Mouse (Mus musculus) liver, embryonic 11.5 days (tissue): Measurements from ENCODE around the gene Ttll5. TPM values are rescaled to one million over a fixed set of nuclear protein-coding genes. Genes with fewer than 3 reads are reported as not detected.

Experiments used
- ATAC-seq: fragments of 200-750 bp; cut with Nextera tagmentation; replicated peaks from 2 replicates; pipeline ENCODE4 v1.8.0; 2017; ENCODE audit warnings: moderate number of reproducible peaks, mild to moderate bottlenecking, moderate TSS enrichment, moderate library complexity; ENCODE audit not compliant: low FRiP score
- DNase-seq: peaks from one replicate; pipeline ENCODE4 v3.0.0-alpha.2; 2017; ENCODE audit warnings: low spot score
- H3K27ac ChIP-seq: fragments of 300-500 bp; sonication (generic); 2 replicates; pipeline ENCODE4 v1.5.1; 2014; ENCODE audit warnings: mild to moderate bottlenecking, low read depth, low read length, control low read depth
- H3K27me3 ChIP-seq: fragments of 300-500 bp; sonication (generic); replicated peaks from 2 replicates; pipeline ENCODE4 v1.6.1; 2014; ENCODE audit warnings: low read length, mixed read lengths; ENCODE audit not compliant: control insufficient read depth, insufficient read depth
- H3K36me3 ChIP-seq: fragments of 300-500 bp; sonication (generic); 2 replicates; pipeline ENCODE4 v1.6.1; 2014; ENCODE audit warnings: mild to moderate bottlenecking, low read length, moderate library complexity, mixed read lengths; ENCODE audit not compliant: control insufficient read depth, insufficient read depth
- H3K4me1 ChIP-seq: fragments of 300-500 bp; sonication (generic); replicated peaks from 2 replicates; pipeline ENCODE4 v1.6.1; 2014; ENCODE audit warnings: low read length, mixed read lengths; ENCODE audit not compliant: control insufficient read depth, insufficient read depth
- H3K4me2 ChIP-seq: fragments of 300-500 bp; sonication (generic); 2 replicates; pipeline ENCODE4 v1.6.1; 2014; ENCODE audit warnings: mild to moderate bottlenecking, control low read depth, moderate library complexity
- H3K4me3 ChIP-seq: fragments of 300-500 bp; sonication (generic); 2 replicates; pipeline ENCODE4 v1.5.1; 2014; ENCODE audit warnings: low read depth, low read length, control low read depth
- H3K9ac ChIP-seq: fragments of 300-500 bp; sonication (generic); 2 replicates; pipeline ENCODE4 v1.6.1; 2014; ENCODE audit warnings: low read depth, low read length, control low read depth
- H3K9me3 ChIP-seq: fragments of 300-500 bp; sonication (generic); 2 replicates; pipeline ENCODE4 v1.6.1; 2016; ENCODE audit warnings: low read length, inconsistent platforms, mixed read lengths; ENCODE audit not compliant: control insufficient read depth
- WGBS: fragments of 180-500 bp; shearing (Covaris S2); extraction: QIAGEN DNeasy Blood & Tissue Kit; methylation state at CpG from one replicate; pipeline ENCODE4 v1.1.7; 2014; 5-methylcytosine and 5-hydroxymethylcytosine counted together
- polyA plus RNA-seq: library from polyadenylated mRNA; unstranded; fragments of >200 nt; fragmentation: Nextera tagmentation; extraction: Ambion mirVana; gene quantifications from 2 replicates; pipeline ENCODE4 v1.2.1, GENCODE M21; 2014

Gene Ttll5
- polyA plus RNA-seq, 1 experiment from 2014 or later = 14.6 TPM

DNA sequence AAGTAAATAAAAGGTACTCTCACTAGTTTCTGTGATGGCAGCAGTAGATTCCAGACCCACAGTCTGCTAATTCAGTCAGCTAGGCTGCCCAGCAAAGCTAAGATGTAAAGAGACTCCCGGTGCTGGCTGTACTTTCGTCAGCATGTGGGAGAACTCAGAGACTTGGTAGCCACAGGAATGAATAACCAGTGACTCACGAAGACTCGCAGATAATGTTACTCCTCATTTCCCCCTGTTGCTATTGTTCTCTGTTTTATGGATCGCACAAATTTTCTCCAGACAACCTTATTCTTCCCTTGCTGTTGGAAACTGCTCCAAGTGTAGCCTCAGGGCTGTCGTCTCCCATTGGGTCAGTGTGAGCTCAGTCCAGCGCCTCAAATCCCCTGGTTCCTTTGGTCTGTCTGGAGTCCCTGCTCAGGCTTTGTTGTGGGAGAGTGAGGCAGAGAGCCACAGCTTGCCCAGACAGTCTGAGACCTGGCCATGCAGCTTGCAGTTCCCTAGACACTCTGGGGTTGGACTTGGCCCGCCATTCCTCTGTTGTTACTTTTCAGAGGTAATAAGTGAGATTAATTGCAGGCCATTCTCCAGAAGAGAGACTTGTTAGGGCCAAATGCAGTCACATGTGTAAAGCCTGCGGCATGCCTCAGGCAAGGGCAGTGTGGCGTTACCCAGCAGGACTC, 135.5 kb downstream of the Ttll5 start:
- Histone ChIP-seq H3K27me3 (no peaks in the 10 kb centered on the region), H3K4me3 (no peak overlapping the region), H3K36me3 (no peaks in the 10 kb centered on the region), H3K9me3 (no peaks in the 10 kb centered on the region), H3K27ac (no peak overlapping the region), H3K9ac (no peak overlapping the region), H3K4me1 (no peaks in the 10 kb centered on the region), H3K4me2 (no peak overlapping the region)
- no peak for ATAC-seq
- DNase-seq = no peak
- 79% methylated on average over 10 of the region's 10 CpGs for WGBS

DNA sequence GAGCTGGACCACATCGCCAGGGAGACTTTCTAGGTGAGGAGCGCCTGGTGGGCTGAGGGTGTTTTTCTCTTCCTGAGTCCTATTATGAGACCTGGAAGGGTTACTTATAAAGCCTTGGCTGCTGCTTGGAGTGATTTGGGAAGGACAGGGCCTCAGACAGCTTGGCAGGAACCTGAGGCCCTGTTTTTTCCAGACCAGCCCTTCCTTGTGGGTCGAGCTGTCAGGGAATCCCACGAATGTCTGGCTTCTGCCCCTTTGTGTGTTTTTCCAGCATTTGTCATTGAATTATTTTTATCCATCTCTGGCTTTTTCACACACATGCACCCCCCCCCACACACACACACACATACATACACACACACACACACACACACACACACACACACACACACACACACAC, 136.2 kb downstream of the Ttll5 start:
- ATAC-seq (no peak), DNase-seq (no peak)
- H3K27me3 ChIP-seq = no peaks in the 10 kb centered on the region
- no peaks in the 10 kb centered on the region for H3K36me3 ChIP-seq
- H3K9me3 ChIP-seq = no peaks in the 10 kb centered on the region
- H3K27ac ChIP-seq = no peak overlapping the region
- no peak overlapping the region for H3K4me2 ChIP-seq
- no peaks in the 10 kb centered on the region for H3K4me1 ChIP-seq
- H3K4me3 ChIP-seq = no peak overlapping the region
- H3K9ac ChIP-seq = no peak overlapping the region
- 86% methylated on average over 4 of the region's 4 CpGs for WGBS

DNA sequence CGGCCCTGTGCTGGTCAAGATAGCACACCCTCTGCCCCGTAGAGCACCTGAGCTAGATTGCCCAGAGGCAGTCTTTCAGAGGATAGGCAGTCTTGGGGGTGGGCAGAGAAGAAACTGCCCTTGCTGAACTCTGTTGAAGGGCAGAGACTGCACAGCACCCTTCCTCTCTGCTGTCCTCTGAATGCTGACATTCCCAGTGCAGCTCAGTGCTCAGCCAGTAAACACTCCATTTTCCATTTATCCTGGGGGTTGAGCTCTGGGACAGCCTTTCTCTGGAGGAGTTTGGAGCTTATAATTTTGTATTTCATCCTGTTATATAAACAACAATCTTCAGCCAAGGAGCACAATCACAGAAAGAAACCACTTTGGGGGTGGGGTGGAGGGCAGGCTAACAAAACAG, 138.7 kb downstream of the Ttll5 start:
- Histone ChIP-seq H3K9me3 (no peaks in the 10 kb centered on the region), H3K27ac (no peak overlapping the region), H3K4me2 (no peak overlapping the region), H3K27me3 (no peaks in the 10 kb centered on the region), H3K9ac (no peak overlapping the region), H3K36me3 (no peaks in the 10 kb centered on the region), H3K4me3 (no peak overlapping the region), H3K4me1 (no peaks in the 10 kb centered on the region)
- WGBS = 50% methylated on average over 2 of the region's 2 CpGs
- DNase-seq (no peak), ATAC-seq (no peak)

DNA sequence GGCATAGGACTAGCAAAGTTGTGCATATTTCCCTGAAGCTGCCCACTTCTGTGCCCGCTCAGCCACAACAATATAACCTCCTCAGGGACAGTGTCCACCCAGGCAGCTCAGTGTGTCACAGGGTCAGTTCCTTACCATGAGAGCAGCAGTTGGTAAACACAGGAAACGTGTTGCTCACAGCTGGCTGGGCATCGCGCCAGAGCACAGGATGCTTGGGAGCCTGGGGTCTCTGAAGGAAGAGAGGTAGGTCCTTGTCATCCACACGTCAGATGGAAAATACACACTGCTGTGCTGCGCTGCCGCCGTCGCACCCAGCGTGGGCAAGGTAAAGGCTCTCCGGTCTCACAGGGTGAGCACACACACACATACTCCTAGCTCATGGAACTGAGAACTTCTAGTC, 139.2 kb downstream of the Ttll5 start:
- Histone ChIP-seq H3K9me3 (no peaks in the 10 kb centered on the region), H3K4me1 (no peaks in the 10 kb centered on the region), H3K4me2 (no peak overlapping the region), H3K27me3 (no peaks in the 10 kb centered on the region), H3K36me3 (no peaks in the 10 kb centered on the region), H3K4me3 (no peak overlapping the region), H3K27ac (no peak overlapping the region), H3K9ac (no peak overlapping the region)
- DNase-seq (no peak), ATAC-seq (no peak)
- WGBS = 88% methylated on average over 11 of the region's 11 CpGs

DNA sequence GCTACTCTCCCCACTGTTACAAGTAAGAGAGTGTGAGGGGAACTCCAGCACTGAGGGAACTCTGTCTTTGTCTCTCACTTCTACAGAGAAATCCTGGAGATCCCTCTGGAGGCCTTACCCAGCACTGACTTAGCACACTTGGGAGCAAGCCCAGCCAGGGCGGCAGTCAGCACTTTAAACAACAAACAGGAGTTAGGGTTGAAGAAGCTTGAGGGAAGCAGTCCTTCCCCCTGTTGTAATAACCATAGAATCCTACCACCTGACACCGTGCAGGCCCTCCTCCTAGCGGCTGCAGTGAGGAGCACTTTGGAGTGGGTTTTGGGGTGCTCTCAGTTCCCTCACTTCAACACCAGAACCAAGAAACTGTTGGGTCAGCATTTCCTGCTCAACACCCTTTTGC, 140.0 kb downstream of the Ttll5 start:
- Histone ChIP-seq H3K4me1 (no peaks in the 10 kb centered on the region), H3K36me3 (no peaks in the 10 kb centered on the region), H3K9ac (no peak overlapping the region), H3K4me3 (no peak overlapping the region), H3K4me2 (no peak overlapping the region), H3K9me3 (no peaks in the 10 kb centered on the region), H3K27me3 (no peaks in the 10 kb centered on the region), H3K27ac (no peak overlapping the region)
- whole genome bisulfite sequencing = 89% methylated on average over 3 of the region's 3 CpGs
- ATAC-seq = no peak
- DNase-seq = no peak

DNA sequence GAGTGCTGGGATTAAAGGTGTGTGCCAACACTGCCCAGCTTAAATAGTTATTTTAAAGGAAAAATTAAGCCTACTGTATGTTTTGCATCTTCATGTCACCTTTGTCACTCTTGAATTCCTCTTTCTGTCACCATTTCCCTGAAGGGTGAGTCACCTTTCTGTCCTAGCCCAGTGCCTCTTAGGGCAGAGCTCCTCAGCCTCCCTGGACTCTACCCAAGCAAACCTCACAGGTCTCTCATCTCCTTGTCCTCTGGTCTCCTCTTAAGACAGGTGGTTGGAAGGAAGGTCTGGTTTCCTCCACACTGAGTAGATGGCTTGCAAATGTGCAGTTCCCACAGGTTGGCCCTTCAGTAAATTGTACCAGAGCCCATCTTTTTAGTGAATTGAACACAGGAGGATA, 143.4 kb downstream of the Ttll5 start:
- H3K27ac ChIP-seq = no peak overlapping the region
- no peak for DNase-seq
- H3K27me3 ChIP-seq = no peaks in the 10 kb centered on the region
- H3K4me2 ChIP-seq = no peak overlapping the region
- no peaks in the 10 kb centered on the region for H3K9me3 ChIP-seq
- no peak for ATAC-seq
- no peaks in the 10 kb centered on the region for H3K36me3 ChIP-seq
- no peak overlapping the region for H3K4me3 ChIP-seq
- H3K4me1 ChIP-seq = no peaks in the 10 kb centered on the region
- H3K9ac ChIP-seq = no peak overlapping the region

DNA sequence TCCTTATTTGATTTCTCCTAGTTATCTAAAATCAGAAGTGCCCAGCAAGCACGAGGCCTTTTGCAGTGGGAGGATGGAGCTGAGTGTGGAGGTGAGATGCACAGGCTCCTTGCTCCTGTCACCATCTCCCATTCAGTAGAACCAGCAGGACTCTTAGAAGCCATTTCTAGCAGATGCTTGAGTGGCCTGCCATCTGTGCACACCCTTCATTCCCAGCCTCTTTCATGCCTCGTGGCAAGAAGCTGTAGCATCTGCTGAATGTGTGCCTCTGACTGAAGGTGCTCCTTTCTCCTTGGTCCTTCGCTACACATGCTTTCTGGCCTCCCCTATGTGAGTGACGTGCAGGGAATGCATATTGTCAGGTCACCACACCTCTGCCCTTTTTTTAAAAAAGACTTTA, 143.9 kb downstream of the Ttll5 start:
- Histone ChIP-seq H3K4me1 (no peaks in the 10 kb centered on the region), H3K27me3 (no peaks in the 10 kb centered on the region), H3K9ac (no peak overlapping the region), H3K9me3 (no peaks in the 10 kb centered on the region), H3K36me3 (no peaks in the 10 kb centered on the region), H3K4me3 (no peak overlapping the region), H3K27ac (no peak overlapping the region), H3K4me2 (no peak overlapping the region)
- ATAC-seq (no peak), DNase-seq (no peak)
- WGBS = 80% methylated on average over 4 of the region's 4 CpGs

DNA sequence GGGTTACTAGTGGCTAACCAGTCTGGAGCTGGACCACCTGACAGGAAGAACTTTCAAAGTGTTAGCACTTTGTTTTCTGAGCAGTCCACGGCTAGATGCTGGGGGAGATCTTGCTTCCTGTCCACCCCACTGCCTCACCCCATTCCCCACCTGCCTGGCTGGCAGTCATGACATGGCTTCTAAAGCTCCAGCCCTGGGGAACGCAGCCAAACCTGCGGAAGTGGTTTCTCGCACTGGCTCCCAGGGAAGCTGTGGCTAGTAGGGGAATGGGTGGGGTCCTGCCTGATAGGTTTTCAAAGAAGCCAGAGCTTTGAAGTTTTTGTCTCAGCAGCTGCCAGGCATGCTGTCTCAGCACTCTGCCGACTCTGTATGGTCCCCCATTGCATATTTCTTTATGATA, 145.1 kb downstream of the Ttll5 start:
- ATAC-seq (no peak), DNase-seq (no peak)
- no peak overlapping the region for H3K4me2 ChIP-seq
- H3K27ac ChIP-seq = no peak overlapping the region
- H3K27me3 ChIP-seq = no peaks in the 10 kb centered on the region
- H3K9me3 ChIP-seq = no peaks in the 10 kb centered on the region
- H3K4me1 ChIP-seq = no peaks in the 10 kb centered on the region
- H3K9ac ChIP-seq = no peak overlapping the region
- 43% methylated on average over 5 of the region's 5 CpGs for WGBS
- H3K4me3 ChIP-seq = no peak overlapping the region
- H3K36me3 ChIP-seq = no peaks in the 10 kb centered on the region

DNA sequence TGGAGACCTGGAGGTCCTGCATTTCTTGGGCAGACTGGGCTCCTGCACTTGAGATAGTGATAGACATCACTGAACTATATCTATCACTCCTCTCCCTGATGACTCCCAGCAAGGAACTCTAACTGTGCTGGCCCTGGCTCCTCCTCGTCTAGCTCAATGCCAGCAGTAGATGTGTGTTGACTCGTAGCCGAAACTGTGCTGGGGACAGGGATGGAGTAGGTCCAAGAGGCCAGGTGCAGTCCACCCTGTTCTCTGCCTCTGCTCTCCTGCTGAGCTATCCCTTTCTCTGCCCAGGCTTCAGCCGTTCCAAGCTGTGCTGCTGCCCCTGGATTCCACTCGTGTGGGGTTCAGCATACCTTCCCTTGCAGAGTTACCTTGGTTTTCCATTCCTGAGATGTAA, 145.7 kb downstream of the Ttll5 start:
- ATAC-seq (no peak), DNase-seq (no peak)
- Histone ChIP-seq H3K4me3 (no peak overlapping the region), H3K4me2 (no peak overlapping the region), H3K9ac (no peak overlapping the region), H3K9me3 (no peaks in the 10 kb centered on the region), H3K27me3 (no peaks in the 10 kb centered on the region), H3K36me3 (no peaks in the 10 kb centered on the region), H3K4me1 (no peaks in the 10 kb centered on the region), H3K27ac (no peak overlapping the region)
- WGBS = 76% methylated on average over 5 of the region's 5 CpGs
